ENCODE assay signal across 32 mouse cellular contexts in genomic region chr11:80856827-80857226, GRCm38 (mm10). TPM values are rescaled to one million over a fixed set of nuclear protein-coding genes. Genes with fewer than 3 reads are reported as not detected.
A peak's percentile ranks its signal among the peaks of the same experiment; 100 is the strongest.
DNase-seq lines count a peak whose midpoint lies in the region; ATAC-seq lines count a peak whose summit lies in the region.
"Had no signal": no experiment of that assay in that cellular context is flagged by ENCODE, and none has a peak within 500 bp of the region (broad histone marks: within the 10 kb centered on the region; RNA-seq: fewer than 3 reads in every experiment).

No protein-coding gene starts in this region.

- no peaks in the 10 kb centered on the region for H3K9me3 ChIP-seq in liver, embryonic 13.5 days (replicated peaks)
- H3K9me3 ChIP-seq in liver, embryonic 12.5 days (replicated peaks), result no peaks in the 10 kb centered on the region
- H3K9me3 ChIP-seq in intestine, embryonic 16.5 days (ENCODE audit: control insufficient read depth, low read length), result no peaks in the 10 kb centered on the region
- H3K9me3 ChIP-seq in stomach, embryonic 16.5 days (replicated peaks; ENCODE audit: control insufficient read depth, low read length), result no peaks in the 10 kb centered on the region
- H3K9me3 ChIP-seq: embryonic facial prominence, embryonic 12.5 days; embryonic facial prominence, embryonic 15.5 days; forebrain, embryonic 12.5 days; forebrain, embryonic 15.5 days; hindbrain, embryonic 12.5 days; hindbrain, embryonic 15.5 days had no signal

- no peak for DNase-seq in liver, embryonic 13.5 days
- no peak for DNase-seq in kidney, postnatal 36 days
- DNase-seq: adrenal gland, adult 2 months; adrenal gland, postnatal 14 days; B cell, adult 2 months; cerebellum, adult 11 months; cerebellum, adult 2 months; cerebellum, adult 9-11 months; cerebellum, postnatal 25 days; gastrocnemius, postnatal 14 days; heart, adult 11 months had no signal

- no peak overlapping the region for H3K9ac ChIP-seq in liver, embryonic 13.5 days
- no peak overlapping the region for H3K9ac ChIP-seq in liver, embryonic 12.5 days
- no peak overlapping the region for H3K9ac ChIP-seq in intestine, embryonic 16.5 days (ENCODE audit: low read depth, low read length)
- H3K9ac ChIP-seq in stomach, embryonic 16.5 days (ENCODE audit: low read length), result no peak overlapping the region
- H3K9ac ChIP-seq: embryonic facial prominence, embryonic 12.5 days; embryonic facial prominence, embryonic 15.5 days; forebrain, embryonic 12.5 days; forebrain, embryonic 15.5 days; hindbrain, embryonic 12.5 days; hindbrain, embryonic 15.5 days had no signal

- H3K4me1 ChIP-seq in liver, embryonic 13.5 days (replicated peaks), result peaks cover 34% of the 10 kb centered on the region
- H3K4me1 ChIP-seq in liver, embryonic 12.5 days, result peaks cover 19% of the 10 kb centered on the region
- peaks cover 14% of the 10 kb centered on the region for H3K4me1 ChIP-seq in intestine, embryonic 16.5 days (ENCODE audit: control insufficient read depth, insufficient read depth, low read length)
- H3K4me1 ChIP-seq in stomach, embryonic 16.5 days (ENCODE audit: control insufficient read depth, insufficient read depth, low read length), result no peaks in the 10 kb centered on the region
- H3K4me1 ChIP-seq: embryonic facial prominence, embryonic 12.5 days; embryonic facial prominence, embryonic 15.5 days; hindbrain, embryonic 12.5 days had no signal

- H3K27ac ChIP-seq in liver, embryonic 13.5 days, result peak overlapping the region; percentile 23; the same call in 1 of the 2 replicates
- no peak overlapping the region for H3K27ac ChIP-seq in liver, embryonic 12.5 days
- H3K27ac ChIP-seq in intestine, embryonic 16.5 days (ENCODE audit: low read length), result no peak overlapping the region
- peak overlapping the region; percentile 71 for H3K27ac ChIP-seq in stomach, embryonic 16.5 days (ENCODE audit: low read length)
- H3K27ac ChIP-seq: embryonic facial prominence, embryonic 12.5 days; embryonic facial prominence, embryonic 15.5 days; forebrain, embryonic 12.5 days; forebrain, embryonic 15.5 days; hindbrain, embryonic 12.5 days; hindbrain, embryonic 15.5 days had no signal

- 45% methylated on average over 2 of the region's 2 CpGs for WGBS in liver, embryonic 13.5 days (ENCODE audit: insufficient replicate concordance)
- WGBS in liver, embryonic 12.5 days (ENCODE audit: insufficient replicate concordance), result 36% methylated on average over 2 of the region's 2 CpGs
- WGBS in intestine, embryonic 16.5 days, result 50% methylated on average over 2 of the region's 2 CpGs
- 55% methylated on average over 2 of the region's 2 CpGs for WGBS in stomach, embryonic 16.5 days

- H3K4me2 ChIP-seq in liver, embryonic 13.5 days, result no peak overlapping the region
- no peak overlapping the region for H3K4me2 ChIP-seq in liver, embryonic 12.5 days
- H3K4me2 ChIP-seq in intestine, embryonic 16.5 days (ENCODE audit: low read depth, low read length), result no peak overlapping the region
- no peak overlapping the region for H3K4me2 ChIP-seq in stomach, embryonic 16.5 days (ENCODE audit: low read depth, low read length)
- H3K4me2 ChIP-seq: embryonic facial prominence, embryonic 12.5 days; embryonic facial prominence, embryonic 15.5 days; forebrain, embryonic 12.5 days; forebrain, embryonic 15.5 days; heart, embryonic 11.5 days; hindbrain, embryonic 12.5 days; hindbrain, embryonic 15.5 days had no signal

- no peak for ATAC-seq in liver, embryonic 13.5 days (ENCODE audit: low read depth)
- no peak for ATAC-seq in liver, embryonic 12.5 days
- 0 out of 2 replicates have a peak, but pooled peaks have one; percentile 37 for ATAC-seq in intestine, embryonic 16.5 days
- ATAC-seq in stomach, embryonic 16.5 days (ENCODE audit: insufficient read depth, low FRiP score), result peak; percentile 54; the same call in 1 of the 2 replicates
- ATAC-seq in erythroid progenitor cell, adult 5-6 weeks (replicated peaks; ENCODE audit: low FRiP score, poor library complexity, severe bottlenecking), result no peak
- ATAC-seq: forebrain, embryonic 15.5 days had no signal

- H3K27me3 ChIP-seq in liver, embryonic 13.5 days, result peaks cover 26% of the 10 kb centered on the region
- H3K27me3 ChIP-seq in liver, embryonic 12.5 days (replicated peaks), result peaks cover 24% of the 10 kb centered on the region
- no peaks in the 10 kb centered on the region for H3K27me3 ChIP-seq in intestine, embryonic 16.5 days (replicated peaks; ENCODE audit: control insufficient read depth, insufficient read depth, low read length)
- no peaks in the 10 kb centered on the region for H3K27me3 ChIP-seq in stomach, embryonic 16.5 days (ENCODE audit: control insufficient read depth, insufficient read depth, low read length)
- H3K27me3 ChIP-seq: embryonic facial prominence, embryonic 12.5 days; embryonic facial prominence, embryonic 15.5 days; forebrain, embryonic 12.5 days; forebrain, embryonic 15.5 days; hindbrain, embryonic 12.5 days; hindbrain, embryonic 15.5 days had no signal

- H3K36me3 ChIP-seq in liver, embryonic 13.5 days, result no peaks in the 10 kb centered on the region
- H3K36me3 ChIP-seq in liver, embryonic 12.5 days, result no peaks in the 10 kb centered on the region
- H3K36me3 ChIP-seq in intestine, embryonic 16.5 days (ENCODE audit: control insufficient read depth, insufficient read depth, low read length), result no peaks in the 10 kb centered on the region
- no peaks in the 10 kb centered on the region for H3K36me3 ChIP-seq in stomach, embryonic 16.5 days (ENCODE audit: control insufficient read depth, insufficient read depth, low read length)
- H3K36me3 ChIP-seq: embryonic facial prominence, embryonic 12.5 days; embryonic facial prominence, embryonic 15.5 days; forebrain, embryonic 12.5 days; forebrain, embryonic 15.5 days; G1E; hindbrain, embryonic 12.5 days; hindbrain, embryonic 15.5 days had no signal

- H3K4me3 ChIP-seq in liver, embryonic 13.5 days (replicated peaks), result no peak overlapping the region
- H3K4me3 ChIP-seq in liver, embryonic 12.5 days, result no peak overlapping the region
- no peak overlapping the region for H3K4me3 ChIP-seq in intestine, embryonic 16.5 days (ENCODE audit: low read length)
- H3K4me3 ChIP-seq in stomach, embryonic 16.5 days (replicated peaks; ENCODE audit: low read length), result no peak overlapping the region
- H3K4me3 ChIP-seq: embryonic facial prominence, embryonic 12.5 days; embryonic facial prominence, embryonic 15.5 days; forebrain, embryonic 12.5 days; forebrain, embryonic 15.5 days; hindbrain, embryonic 12.5 days; hindbrain, embryonic 15.5 days had no signal

RNA-seq across cellular contexts. Expression of gene Spaca3, which starts 1.3 kb away (rescaled TPM):
- polyA plus RNA-seq in liver, embryonic 13.5 days (2015; fragmentation: Nextera tagmentation; extraction: Ambion mirVana), result not detected in 2 replicates
- not detected in 2 replicates for polyA plus RNA-seq in liver, embryonic 12.5 days (2016; fragmentation: Nextera tagmentation; extraction: Ambion mirVana)
- polyA plus RNA-seq in intestine, embryonic 16.5 days (2015; fragmentation: Nextera tagmentation; extraction: Ambion mirVana), result not detected in 2 replicates
- polyA plus RNA-seq in stomach, embryonic 16.5 days (2015; fragmentation: Nextera tagmentation; extraction: Ambion mirVana), result not detected in 2 replicates
- not detected in 2 replicates for total RNA-seq in erythroid progenitor cell, adult 5-6 weeks (2015; ENCODE audit: low replicate concordance)
- total RNA-seq in erythroid progenitor cell, adult 5-6 weeks (2017; ENCODE audit: low replicate concordance), result not detected in 2 replicates
- total RNA-seq: adrenal gland, adult 2 months; adrenal gland, postnatal 14 days; adrenal gland, postnatal 4 days; CH12.LX; common myeloid progenitor, adult 5-6 weeks; G1E; gastrocnemius, adult 18-20 months; gastrocnemius, postnatal 14 days; gastrocnemius, postnatal 4 days; heart, adult 8-10 months; heart, postnatal 25 days; hematopoietic stem cell, adult 5-6 weeks had no signal
- polyA plus RNA-seq: adrenal gland, adult 2 months; cerebellum, adult 2 months; embryonic facial prominence, embryonic 12.5 days; embryonic facial prominence, embryonic 15.5 days; forebrain, embryonic 12.5 days; forebrain, embryonic 15.5 days; G1E; heart, embryonic 11.5 days; heart, embryonic 14.5 days; hindbrain, embryonic 12.5 days; hindbrain, embryonic 15.5 days had no signal

RNA-seq across cellular contexts. Expression of gene Tmem98, which starts 46.9 kb away (rescaled TPM):
- 11.7 and 12.6 TPM in 2 replicates for polyA plus RNA-seq in liver, embryonic 13.5 days (2015; fragmentation: Nextera tagmentation; extraction: Ambion mirVana)
- 19.6 and 20.1 TPM in 2 replicates for polyA plus RNA-seq in liver, embryonic 12.5 days (2016; fragmentation: Nextera tagmentation; extraction: Ambion mirVana)
- 241 and 243 TPM in 2 replicates for polyA plus RNA-seq in intestine, embryonic 16.5 days (2015; fragmentation: Nextera tagmentation; extraction: Ambion mirVana)
- 111 and 121 TPM in 2 replicates for polyA plus RNA-seq in stomach, embryonic 16.5 days (2015; fragmentation: Nextera tagmentation; extraction: Ambion mirVana)
- 3.6 TPM in 1 of 2 replicates, not detected in the other for total RNA-seq in erythroid progenitor cell, adult 5-6 weeks (2015; ENCODE audit: low replicate concordance)
- not detected in 2 replicates for total RNA-seq in erythroid progenitor cell, adult 5-6 weeks (2017; ENCODE audit: low replicate concordance)
- total RNA-seq: G1E had no signal
- polyA plus RNA-seq: G1E had no signal

Comparison
In these comparisons a context has a peak if more than half of its experiments do, and no peak if none do; other contexts are left out.
1. H3K27ac ChIP-seq: peak in liver, embryonic 13.5 days (single experiment) and stomach, embryonic 16.5 days (single experiment); none in liver, embryonic 12.5 days (single experiment) and intestine, embryonic 16.5 days (single experiment).
2. ATAC-seq: peak in intestine, embryonic 16.5 days (single experiment) and stomach, embryonic 16.5 days (single experiment); none in liver, embryonic 13.5 days (single experiment), liver, embryonic 12.5 days (single experiment) and erythroid progenitor cell, adult 5-6 weeks (single experiment).